ENCODE assay signal across 10 mouse cellular contexts in genomic region chr5:50032332-50032731, GRCm38 (mm10). TPM values are rescaled to one million over a fixed set of nuclear protein-coding genes. Genes with fewer than 3 reads are reported as not detected.
DNase-seq lines count a peak whose midpoint lies in the region; ATAC-seq and TF ChIP-seq lines count a peak whose summit lies in the region.
"Had no signal": no experiment of that assay in that cellular context is flagged by ENCODE, and none has a peak within 500 bp of the region (broad histone marks: within the 10 kb centered on the region; RNA-seq: fewer than 3 reads in every experiment).

No protein-coding gene starts in this region.

- H3K27ac ChIP-seq in heart, adult 2 months = no peak overlapping the region
- no peak overlapping the region for H3K27ac ChIP-seq in heart, embryonic 12.5 days (ENCODE audit: poor library complexity, severe bottlenecking)
- H3K27ac ChIP-seq in lung, embryonic 14.5 days (ENCODE audit: low read depth) = no peak overlapping the region
- H3K27ac ChIP-seq in forebrain, embryonic 16.5 days (ENCODE audit: low read length) = no peak overlapping the region
- H3K27ac ChIP-seq in neural tube, embryonic 14.5 days (ENCODE audit: low read depth, low read length) = no peak overlapping the region
- H3K27ac ChIP-seq: neural tube, embryonic 12.5 days had no signal

- H3K79me2 ChIP-seq in heart, adult 2 months (replicated peaks; ENCODE audit: control insufficient read depth, insufficient read depth, low read length) = no peaks in the 10 kb centered on the region

- TF ChIP-seq EP300 in heart, adult 2 months (IDR thresholded peaks at IDR 0.05; ENCODE audit: insufficient read depth, low read depth, low read length) = no peak

- H3K4me2 ChIP-seq in heart, embryonic 12.5 days = no peak overlapping the region
- no peak overlapping the region for H3K4me2 ChIP-seq in lung, embryonic 14.5 days
- H3K4me2 ChIP-seq in forebrain, embryonic 16.5 days (ENCODE audit: low read length) = no peak overlapping the region
- H3K4me2 ChIP-seq in neural tube, embryonic 14.5 days (ENCODE audit: low read depth, low read length) = no peak overlapping the region
- H3K4me2 ChIP-seq: neural tube, embryonic 12.5 days had no signal

- no peaks in the 10 kb centered on the region; the same call in 1 of the 2 replicates for H3K4me1 ChIP-seq in heart, adult 2 months (ENCODE audit: control insufficient read depth, insufficient read depth, low read length)
- peaks cover 31% of the 10 kb centered on the region for H3K4me1 ChIP-seq in heart, embryonic 12.5 days (replicated peaks)
- H3K4me1 ChIP-seq in lung, embryonic 14.5 days (ENCODE audit: insufficient read depth) = peaks cover 20% of the 10 kb centered on the region
- H3K4me1 ChIP-seq in forebrain, embryonic 16.5 days (replicated peaks; ENCODE audit: control insufficient read depth, insufficient read depth, low read length) = peaks cover 25% of the 10 kb centered on the region
- H3K4me1 ChIP-seq in neural tube, embryonic 14.5 days (ENCODE audit: control insufficient read depth, insufficient read depth, low read length) = peaks cover 10% of the 10 kb centered on the region

- intact Hi-C loops in heart, adult 2 months (cut with DNase I) = loop anchor here (2.0 kb wide), 1 partner anchor 56 kb away; no protein-coding TSS in a partner anchor
- intact Hi-C loops in gastrocnemius, postnatal 14 days (cut with DNase I; ENCODE audit: low total_unique reads) = loop anchor here (5.0 kb wide), 1 partner anchor 55 kb away; no protein-coding TSS in a partner anchor
- intact Hi-C loops in gastrocnemius, postnatal 36 days (cut with DNase I) = loop anchor here (5.0 kb wide), 1 partner anchor 55 kb away; no protein-coding TSS in a partner anchor

- no peak overlapping the region for H3K9ac ChIP-seq in heart, adult 2 months (ENCODE audit: low read depth, low read length)
- no peak overlapping the region for H3K9ac ChIP-seq in heart, embryonic 12.5 days
- H3K9ac ChIP-seq in lung, embryonic 14.5 days = no peak overlapping the region
- H3K9ac ChIP-seq in forebrain, embryonic 16.5 days (replicated peaks; ENCODE audit: low read depth, low read length) = no peak overlapping the region
- no peak overlapping the region for H3K9ac ChIP-seq in neural tube, embryonic 14.5 days (replicated peaks; ENCODE audit: low read depth, low read length)
- H3K9ac ChIP-seq: neural tube, embryonic 12.5 days had no signal

- peak; percentile 79 for TF ChIP-seq CTCF in heart, adult 2 months (IDR thresholded peaks at IDR 0.05)
- TF ChIP-seq CTCF in lung, embryonic 14.5 days (IDR thresholded peaks at IDR 0.05; ENCODE audit: low read depth) = peak; percentile 63

- no peaks in the 10 kb centered on the region for H3K27me3 ChIP-seq in heart, adult 2 months (ENCODE audit: control insufficient read depth, insufficient read depth, low read length)
- no peaks in the 10 kb centered on the region for H3K27me3 ChIP-seq in heart, embryonic 12.5 days (replicated peaks)
- no peaks in the 10 kb centered on the region for H3K27me3 ChIP-seq in lung, embryonic 14.5 days (ENCODE audit: insufficient read depth, low read length)
- H3K27me3 ChIP-seq in forebrain, embryonic 16.5 days (replicated peaks; ENCODE audit: control insufficient read depth, insufficient read depth, low read length) = no peaks in the 10 kb centered on the region
- no peaks in the 10 kb centered on the region for H3K27me3 ChIP-seq in neural tube, embryonic 14.5 days (ENCODE audit: control insufficient read depth, insufficient read depth, low read length)
- H3K27me3 ChIP-seq: neural tube, embryonic 12.5 days had no signal

- TF ChIP-seq POLR2A in heart, adult 2 months (IDR thresholded peaks at IDR 0.05; ENCODE audit: insufficient read depth, low read depth, low read length) = no peak

- DNase-seq in heart, adult 2 months = no peak
- peak; percentile 70 for DNase-seq in lung, embryonic 14.5 days
- no peak for DNase-seq in lung, postnatal 4 days
- DNase-seq in gastrocnemius, postnatal 14 days = no peak
- DNase-seq in gastrocnemius, postnatal 36 days = no peak
- DNase-seq: left cerebral cortex, postnatal 4 days had no signal

- no peak overlapping the region for H3K4me3 ChIP-seq in heart, adult 2 months
- H3K4me3 ChIP-seq in heart, embryonic 12.5 days = no peak overlapping the region
- no peak overlapping the region for H3K4me3 ChIP-seq in lung, embryonic 14.5 days (ENCODE audit: low read depth, low read length)
- no peak overlapping the region for H3K4me3 ChIP-seq in forebrain, embryonic 16.5 days (replicated peaks; ENCODE audit: low read length)
- no peak overlapping the region for H3K4me3 ChIP-seq in neural tube, embryonic 14.5 days (ENCODE audit: low read depth, low read length)
- H3K4me3 ChIP-seq: neural tube, embryonic 12.5 days had no signal

- no peaks in the 10 kb centered on the region for H3K36me3 ChIP-seq in heart, adult 2 months (ENCODE audit: control insufficient read depth, insufficient read depth, low read length)
- no peaks in the 10 kb centered on the region for H3K36me3 ChIP-seq in heart, embryonic 12.5 days
- no peaks in the 10 kb centered on the region for H3K36me3 ChIP-seq in lung, embryonic 14.5 days (ENCODE audit: insufficient read depth)
- H3K36me3 ChIP-seq in forebrain, embryonic 16.5 days (ENCODE audit: control insufficient read depth, insufficient read depth) = no peaks in the 10 kb centered on the region
- no peaks in the 10 kb centered on the region for H3K36me3 ChIP-seq in neural tube, embryonic 14.5 days (ENCODE audit: control insufficient read depth, insufficient read depth, low read length)
- H3K36me3 ChIP-seq: neural tube, embryonic 12.5 days had no signal

- no peaks in the 10 kb centered on the region for H3K9me3 ChIP-seq in heart, embryonic 12.5 days (replicated peaks)
- H3K9me3 ChIP-seq in lung, embryonic 14.5 days (ENCODE audit: low read depth, low read length) = no peaks in the 10 kb centered on the region
- no peaks in the 10 kb centered on the region for H3K9me3 ChIP-seq in forebrain, embryonic 16.5 days (ENCODE audit: control insufficient read depth, low read length)
- H3K9me3 ChIP-seq in neural tube, embryonic 14.5 days (ENCODE audit: control insufficient read depth, low read length) = no peaks in the 10 kb centered on the region
- H3K9me3 ChIP-seq: neural tube, embryonic 12.5 days had no signal

- 25% methylated on average over 5 of the region's 5 CpGs for WGBS in heart, adult 2 months
- WGBS in heart, embryonic 12.5 days = 49% methylated on average over 5 of the region's 5 CpGs
- 51% methylated on average over 5 of the region's 5 CpGs for WGBS in lung, embryonic 14.5 days
- 53% methylated on average over 5 of the region's 5 CpGs for WGBS in forebrain, embryonic 16.5 days
- WGBS in neural tube, embryonic 14.5 days = 55% methylated on average over 5 of the region's 5 CpGs

- no peak for ATAC-seq in heart, embryonic 12.5 days (ENCODE audit: insufficient number of reproducible peaks, low FRiP score)
- ATAC-seq in lung, embryonic 14.5 days (ENCODE audit: insufficient read depth) = peak; percentile 20; the same call in 1 of the 2 replicates
- ATAC-seq in forebrain, embryonic 16.5 days = peak; percentile 73
- peak; percentile 36; the same call in 1 of the 2 replicates for ATAC-seq in neural tube, embryonic 14.5 days (ENCODE audit: low read depth)

RNA-seq across cellular contexts. Expression of gene Adgra3, which starts 26.5 kb away (rescaled TPM):
- total RNA-seq in heart, adult 2 months (2021) = 10 to 100 TPM; 16.1 to 21.0 TPM
- 16.2 and 17.2 TPM in 2 replicates for polyA plus RNA-seq in heart, adult 2 months (2012; rRNA removed)
- polyA plus RNA-seq in heart, embryonic 12.5 days (2016; fragmentation: Nextera tagmentation; extraction: Ambion mirVana) = 25.1 and 28.1 TPM in 2 replicates
- 44.9 and 45.5 TPM in 2 replicates for polyA plus RNA-seq in lung, embryonic 14.5 days (2014; fragmentation: Nextera tagmentation; extraction: Ambion mirVana)
- 18.5 and 19.6 TPM in 2 replicates for polyA plus RNA-seq in forebrain, embryonic 16.5 days (2015; fragmentation: Nextera tagmentation; extraction: Ambion mirVana)
- 18.0 and 22.7 TPM in 2 replicates for polyA plus RNA-seq in neural tube, embryonic 14.5 days (2014; fragmentation: Nextera tagmentation; extraction: Ambion mirVana)
- 10 to 100 TPM; 13.5 to 23.2 TPM for total RNA-seq in gastrocnemius, postnatal 14 days (2021)
- total RNA-seq in gastrocnemius, postnatal 36 days (2021) = 10 to 100 TPM; 12.6 TPM
